Mouse (Mus musculus) heart, postnatal 0 days (tissue): ENCODE data around the gene Ccr8. TPM values are rescaled to one million over a fixed set of nuclear protein-coding genes. Genes with fewer than 3 reads are reported as not detected.

Experiments used
- ATAC-seq: fragments of 200-750 bp; cut with Nextera tagmentation; 2 replicates; pipeline ENCODE4 v1.8.0; 2017; ENCODE audit warnings: low read depth, moderate number of reproducible peaks, moderate library complexity; ENCODE audit not compliant: insufficient read depth
- DNase-seq: peaks from one replicate; pipeline ENCODE4 v3.0.0-alpha.2; 2016; ENCODE audit warnings: low spot score
- H3K27ac ChIP-seq: fragments of 300-500 bp; sonication (generic); 2 replicates; pipeline ENCODE4 v1.5.1; 2014; ENCODE audit warnings: low read depth, mild to moderate bottlenecking
- H3K27me3 ChIP-seq: fragments of 300-500 bp; sonication (generic); 2 replicates; pipeline ENCODE4 v1.6.1; 2014; ENCODE audit warnings: low read length, mixed read lengths; ENCODE audit not compliant: control insufficient read depth, insufficient read depth
- H3K36me3 ChIP-seq: fragments of 300-500 bp; sonication (generic); replicated peaks from 2 replicates; pipeline ENCODE4 v1.6.1; 2014; ENCODE audit warnings: low read length, mixed read lengths; ENCODE audit not compliant: control insufficient read depth, insufficient read depth
- H3K4me1 ChIP-seq: fragments of 300-500 bp; sonication (generic); 2 replicates; pipeline ENCODE4 v1.6.1; 2014; ENCODE audit warnings: antibody characterized with exemption; ENCODE audit not compliant: control insufficient read depth, insufficient read depth
- H3K4me2 ChIP-seq: fragments of 300-500 bp; sonication (generic); 2 replicates; pipeline ENCODE4 v1.6.1; 2014; ENCODE audit warnings: low read depth, mild to moderate bottlenecking, low read length, moderate library complexity
- H3K4me3 ChIP-seq: fragments of 300-500 bp; sonication (generic); 2 replicates; pipeline ENCODE4 v1.5.1; 2014; ENCODE audit warnings: low read depth, low read length
- H3K9ac ChIP-seq: fragments of 300-500 bp; sonication (generic); replicated peaks from 2 replicates; pipeline ENCODE4 v1.6.1; 2014; ENCODE audit warnings: low read depth, low read length, mixed read lengths
- H3K9me3 ChIP-seq: fragments of 300-500 bp; sonication (generic); replicated peaks from 2 replicates; pipeline ENCODE4 v1.6.1; 2016; ENCODE audit warnings: low read length; ENCODE audit not compliant: control insufficient read depth
- CTCF ChIP-seq: IDR thresholded peaks from 2 replicates; pipeline ENCODE4 v1.5.1; 2016; ENCODE audit warnings: antibody characterized with exemption, control low read depth, low read depth
- EP300 ChIP-seq: IDR thresholded peaks from 2 replicates; pipeline ENCODE4 v1.6.1; 2016; ENCODE audit warnings: antibody characterized with exemption, low read depth
- WGBS: fragments of 180-500 bp; shearing (Covaris S2); extraction: QIAGEN DNeasy Blood & Tissue Kit; methylation state at CpG from one replicate; pipeline ENCODE4 v1.1.7; 2014; 5-methylcytosine and 5-hydroxymethylcytosine counted together
- polyA plus RNA-seq: library from polyadenylated mRNA; unstranded; fragments of >200 nt; fragmentation: Nextera tagmentation; extraction: Ambion mirVana; gene quantifications from 2 replicates; pipeline ENCODE4 v1.2.1, GENCODE M21; 2015
- total RNA-seq: library from RNA; depleted of rRNA; stranded (reverse); fragments of >200 nt; gene quantifications from 2 replicates; pipeline ENCODE4 v1.2.3, GENCODE M21; 2014; ENCODE audit warnings: low replicate concordance

Gene Ccr8
- total and polyA plus RNA-seq, 2 experiments from 2014 or later, result not detected

DNA sequence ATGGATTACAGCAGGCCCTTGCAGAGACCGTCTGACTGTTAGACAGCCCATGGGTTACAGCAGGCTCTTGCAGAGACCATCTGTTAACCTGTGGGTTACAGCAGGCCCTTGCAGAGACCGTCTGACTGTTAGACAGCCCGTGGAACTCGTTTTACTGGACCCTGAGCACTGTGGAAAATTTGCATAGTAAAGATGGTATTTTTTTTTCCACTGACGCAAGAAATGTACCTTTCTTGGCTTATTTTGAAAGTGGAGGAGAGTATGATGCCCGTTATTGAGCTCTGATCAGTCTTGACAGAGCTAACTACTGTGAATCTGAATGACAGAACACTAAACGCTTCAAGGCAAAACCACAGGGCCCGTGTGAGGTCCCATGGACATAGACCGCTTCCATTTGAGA, 35.7 kb upstream of the Ccr8 start:
- Histone ChIP-seq H3K4me3 (no peak overlapping the region), H3K36me3 (no peaks in the 10 kb centered on the region), H3K27me3 (no peaks in the 10 kb centered on the region), H3K9me3 (no peaks in the 10 kb centered on the region), H3K4me1 (no peaks in the 10 kb centered on the region), H3K9ac (no peak overlapping the region), H3K4me2 (no peak overlapping the region), H3K27ac (no peak overlapping the region)
- ATAC-seq (no peak), DNase-seq (no peak)
- TF ChIP-seq CTCF (no peak), EP300 (no peak)
- 76% methylated on average over 9 of the region's 9 CpGs for WGBS

DNA sequence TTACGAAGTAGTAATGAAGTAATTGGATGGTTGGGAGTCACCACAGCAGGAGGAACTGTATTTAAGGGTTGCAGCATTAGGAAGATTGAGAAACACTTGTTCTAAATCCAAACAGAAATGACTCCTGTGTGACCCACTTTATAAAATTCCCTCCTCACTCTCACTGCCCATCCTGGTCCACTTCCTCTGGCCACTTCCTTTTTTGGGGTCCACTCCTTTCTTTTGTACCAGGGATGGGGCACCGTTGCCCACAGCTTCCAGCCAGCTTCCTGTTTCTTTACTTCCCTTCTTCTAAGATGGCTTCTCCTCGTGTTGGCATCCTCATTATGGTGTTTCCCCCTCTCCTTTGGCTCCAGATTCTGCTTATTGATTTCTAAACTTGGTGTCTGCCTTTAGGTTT, 33.2 kb upstream of the Ccr8 start:
- 53% methylated on average over 3 of the region's 3 CpGs for WGBS

DNA sequence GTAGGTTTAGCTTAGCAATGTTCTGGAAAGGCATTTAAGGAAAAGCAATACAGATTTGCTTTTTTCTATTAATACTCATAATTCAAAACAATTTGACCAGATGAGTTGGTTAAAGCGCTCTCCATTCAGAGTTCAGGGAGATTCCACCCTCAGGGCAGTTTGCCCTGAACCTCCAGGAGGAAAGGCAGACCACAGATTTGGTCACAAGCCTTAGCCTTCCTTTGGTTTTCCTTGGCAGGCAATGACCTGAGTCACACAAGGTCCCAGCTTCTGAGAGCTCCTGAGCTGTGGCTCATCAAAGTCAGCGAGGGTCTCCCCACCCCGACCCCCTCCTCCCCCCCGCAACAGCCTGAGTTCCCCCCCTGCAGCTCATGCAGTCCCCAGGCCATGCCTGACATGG, 27.6 kb upstream of the Ccr8 start:
- no peak for ATAC-seq
- Histone ChIP-seq H3K4me2 (no peak overlapping the region), H3K4me1 (no peaks in the 10 kb centered on the region), H3K27me3 (no peaks in the 10 kb centered on the region), H3K9ac (no peak overlapping the region), H3K27ac (no peak overlapping the region), H3K4me3 (no peak overlapping the region), H3K36me3 (no peaks in the 10 kb centered on the region), H3K9me3 (no peaks in the 10 kb centered on the region)
- no peak for TF ChIP-seq CTCF
- no peak for TF ChIP-seq EP300
- DNase-seq, result no peak
- WGBS, result 59% methylated on average over 4 of the region's 4 CpGs

More for the DNA sequence above, 33.2 kb upstream of the Ccr8 start:
- Histone ChIP-seq H3K4me2 (no peak overlapping the region), H3K36me3 (no peaks in the 10 kb centered on the region), H3K9me3 (no peaks in the 10 kb centered on the region), H3K4me1 (no peaks in the 10 kb centered on the region), H3K27ac (no peak overlapping the region), H3K4me3 (no peak overlapping the region), H3K27me3 (no peaks in the 10 kb centered on the region), H3K9ac (no peak overlapping the region)
- no peak for DNase-seq
- ATAC-seq, result no peak
- TF ChIP-seq EP300, result no peak
- no peak for TF ChIP-seq CTCF

DNA sequence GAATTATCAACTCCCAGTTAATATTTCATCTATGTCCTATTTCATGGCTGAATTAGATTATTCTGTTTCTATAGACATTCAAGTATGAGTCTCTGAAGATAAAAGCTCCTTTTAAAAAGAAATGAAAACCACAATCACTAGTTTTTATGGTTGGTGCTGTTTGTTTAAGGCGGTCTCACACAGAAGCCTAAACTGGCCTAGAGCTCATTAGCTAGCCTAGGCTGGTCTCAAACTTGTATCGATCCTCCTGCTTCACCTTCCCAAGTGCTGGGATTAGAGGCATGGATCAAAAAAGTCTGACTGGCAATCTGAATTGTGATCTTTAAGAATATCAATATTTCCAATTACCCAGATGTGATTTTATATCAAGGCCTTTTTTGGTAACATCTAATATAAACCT, 24.3 kb upstream of the Ccr8 start:
- TF ChIP-seq EP300, result no peak
- TF ChIP-seq CTCF, result no peak
- Histone ChIP-seq H3K9me3 (no peaks in the 10 kb centered on the region), H3K27me3 (no peaks in the 10 kb centered on the region), H3K4me3 (no peak overlapping the region), H3K36me3 (no peaks in the 10 kb centered on the region), H3K27ac (no peak overlapping the region), H3K9ac (no peak overlapping the region), H3K4me2 (no peak overlapping the region), H3K4me1 (no peaks in the 10 kb centered on the region)
- 79% methylated on average over 2 of the region's 2 CpGs for WGBS
- no peak for DNase-seq
- ATAC-seq, result no peak

DNA sequence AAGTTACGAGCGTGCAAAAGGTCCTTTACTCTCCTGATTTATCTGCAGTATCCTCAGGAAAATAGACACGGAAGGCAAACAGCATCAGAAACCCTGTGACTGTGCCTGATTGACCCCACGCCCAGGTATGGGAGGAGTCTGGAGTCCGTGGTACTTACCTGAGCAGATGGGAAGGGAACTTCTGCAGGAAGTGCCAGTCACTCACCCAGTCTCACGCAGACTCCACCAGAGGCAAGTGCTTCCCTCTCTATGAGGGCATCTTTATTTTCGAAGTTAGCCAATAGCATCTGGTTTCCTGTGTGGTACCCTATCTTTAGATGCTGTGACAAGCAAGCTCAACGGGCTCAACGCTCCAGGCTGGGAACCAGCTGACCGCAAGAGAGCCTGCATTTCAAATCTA, 23.9 kb upstream of the Ccr8 start:
- TF ChIP-seq EP300, result no peak
- TF ChIP-seq CTCF, result no peak
- no peak for ATAC-seq
- H3K4me3 ChIP-seq, result no peak overlapping the region
- H3K9ac ChIP-seq, result no peak overlapping the region
- no peaks in the 10 kb centered on the region for H3K27me3 ChIP-seq
- no peak overlapping the region for H3K4me2 ChIP-seq
- no peaks in the 10 kb centered on the region for H3K9me3 ChIP-seq
- no peak for DNase-seq
- 48% methylated on average over 10 of the region's 10 CpGs for WGBS
- H3K27ac ChIP-seq, result no peak overlapping the region
- no peaks in the 10 kb centered on the region for H3K36me3 ChIP-seq
- no peaks in the 10 kb centered on the region for H3K4me1 ChIP-seq

DNA sequence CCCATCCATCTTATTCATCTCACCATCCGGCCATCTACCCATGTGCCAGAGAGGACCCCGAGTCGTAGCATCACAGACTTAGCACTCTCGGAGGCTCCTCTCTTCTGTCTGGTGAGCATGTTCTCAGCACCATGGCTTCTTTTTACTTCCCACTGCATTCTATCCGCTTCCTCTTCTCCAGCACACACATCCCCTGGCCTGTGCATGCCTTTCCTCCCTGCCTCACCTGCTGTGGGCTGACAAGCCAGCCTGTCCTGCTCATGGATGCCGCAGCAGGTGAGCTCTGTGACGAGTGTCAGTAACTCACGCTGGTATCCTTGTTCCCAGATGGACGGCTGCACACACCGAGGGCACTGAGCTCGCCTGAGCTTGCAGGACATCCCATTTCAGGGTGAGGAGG, 22.1 kb upstream of the Ccr8 start, which contains the start of gene Cx3cr1:
Cx3cr1 (minus strand) TSS at position 101 of the 400 bp plus-strand sequence.
- DNase-seq (no peak), ATAC-seq (no peak)
- Histone ChIP-seq H3K4me2 (no peak within 1 kb of the TSS), H3K9me3 (no peaks in the 10 kb centered on the region), H3K36me3 (no peaks in the 10 kb centered on the region), H3K27ac (no peak within 1 kb of the TSS), H3K4me1 (no peaks in the 10 kb centered on the region), H3K27me3 (no peaks in the 10 kb centered on the region), H3K4me3 (no peak within 1 kb of the TSS), H3K9ac (no peak within 1 kb of the TSS)
- WGBS, result 78% methylated on average over 11 of the region's 11 CpGs
- no peak for TF ChIP-seq CTCF
- TF ChIP-seq EP300, result no peak
